Mouse (Mus musculus): ENCODE results near the gene Ankfn1.

Ankfn1 gene

DNA sequence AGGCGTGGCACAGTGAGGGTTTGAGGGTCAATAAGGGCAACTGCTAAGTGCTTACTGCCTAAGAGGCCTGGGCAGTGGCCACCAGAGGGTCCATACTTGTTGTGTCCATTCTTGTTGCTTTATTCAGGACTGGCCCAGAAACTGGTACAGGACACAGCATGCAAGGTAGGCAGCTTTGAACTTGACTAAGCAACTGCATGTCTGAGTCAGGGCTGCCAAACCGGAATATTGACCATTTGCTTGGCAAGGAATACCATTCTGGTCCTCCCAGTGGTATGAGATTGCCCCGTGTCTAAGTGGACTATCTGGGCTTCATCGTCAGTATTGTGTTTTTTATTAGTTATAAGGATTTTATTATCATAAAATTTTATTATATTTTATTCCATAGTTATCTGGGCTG, 312.1 kb downstream of the Ankfn1 start:
- no peak for DNase-seq (ENCODE audit: low read depth, low spot score)

GRCm38 (mm10) chr11:89462216-89462615, 315.2 kb downstream of the Ankfn1 start:
- DNase-seq (ENCODE audit: low read depth, low spot score) = no peak

DNA sequence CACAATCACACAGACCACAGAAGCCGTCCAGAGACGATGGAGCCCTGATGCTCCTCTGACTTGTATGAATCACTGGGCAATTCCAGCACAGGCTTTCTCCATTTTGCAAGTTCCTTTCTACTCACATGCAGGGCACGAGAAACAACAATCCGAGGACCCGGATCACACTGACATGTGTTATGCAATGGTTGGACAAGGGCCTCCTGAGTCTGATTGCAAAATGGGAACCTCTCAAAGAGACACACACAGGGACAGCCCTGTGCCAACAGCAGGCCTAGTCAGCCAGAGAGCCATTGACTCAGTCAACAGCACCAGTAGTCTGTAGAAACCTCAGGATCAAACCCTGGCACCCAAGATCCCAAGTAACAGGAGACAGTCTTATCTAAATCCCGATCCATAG, 318.0 kb downstream of the Ankfn1 start:
- DNase-seq (ENCODE audit: low read depth, low spot score) = no peak

DNA sequence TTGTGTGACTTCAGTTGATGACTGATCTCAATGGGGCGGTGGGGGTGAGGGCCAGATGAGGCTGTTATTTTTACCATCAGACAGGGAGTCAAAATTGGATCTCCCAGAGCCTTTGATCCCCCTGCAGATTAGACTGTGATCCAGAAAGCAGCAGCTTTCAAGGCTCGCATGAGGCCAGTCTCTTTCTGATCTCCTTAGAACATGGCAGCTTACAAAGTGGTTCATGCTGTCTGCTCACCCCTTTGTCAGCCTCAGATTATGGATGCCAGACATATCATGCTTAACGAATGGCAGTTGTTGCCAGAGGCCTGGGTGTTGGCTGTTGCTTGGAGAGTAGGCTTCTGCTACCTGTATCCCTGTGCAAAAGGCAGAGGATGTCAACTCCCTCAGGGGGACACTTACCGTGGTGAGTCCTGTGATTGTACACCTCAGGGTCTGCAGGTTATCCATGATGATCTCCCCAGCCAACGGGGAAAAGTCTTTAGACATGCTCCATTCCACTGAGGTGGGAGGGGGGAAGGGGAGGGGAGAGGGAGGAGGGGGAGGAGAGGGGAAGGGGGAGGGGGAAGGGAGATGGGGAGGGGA, 321.7 kb downstream of the Ankfn1 start:
- no peak for DNase-seq (ENCODE audit: low read depth, low spot score)

GRCm38 (mm10) chr11:89454702-89455101, 322.8 kb downstream of the Ankfn1 start:
- no peak for DNase-seq (ENCODE audit: low read depth, low spot score)

DNA sequence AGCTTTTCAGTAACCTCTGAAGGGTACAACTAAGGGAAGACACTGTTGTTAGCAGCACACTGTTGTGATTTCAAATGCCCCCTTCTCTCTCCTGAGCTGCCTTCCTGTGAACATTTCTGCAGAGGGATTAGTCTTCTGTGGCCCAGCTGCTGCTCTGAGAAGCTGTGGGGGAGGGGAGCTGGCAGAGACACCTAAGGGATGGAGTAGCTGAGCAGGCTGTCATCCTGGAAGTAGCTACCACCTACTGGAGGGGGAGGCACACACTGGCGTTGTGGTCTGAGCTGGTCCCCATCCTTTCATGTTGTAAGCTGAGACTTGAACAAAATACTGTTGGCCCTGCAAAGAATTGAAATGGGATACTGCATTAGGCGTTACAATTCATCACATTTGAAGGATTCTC, 324.6 kb downstream of the Ankfn1 start:
- no peak for DNase-seq (ENCODE audit: low read depth, low spot score)

- no peak for DNase-seq (ENCODE audit: low read depth, low spot score)
Observed at GRCm38 (mm10) chr11:89450406-89450805, 327.0 kb downstream of the Ankfn1 start.

GRCm38 (mm10) chr11:89448986-89449385, 328.5 kb downstream of the Ankfn1 start:
- no peak for DNase-seq (ENCODE audit: low read depth, low spot score)

- DNase-seq (ENCODE audit: low read depth, low spot score) = no peak
Observed at GRCm38 (mm10) chr11:89447477-89447876, 330.0 kb downstream of the Ankfn1 start.

DNA sequence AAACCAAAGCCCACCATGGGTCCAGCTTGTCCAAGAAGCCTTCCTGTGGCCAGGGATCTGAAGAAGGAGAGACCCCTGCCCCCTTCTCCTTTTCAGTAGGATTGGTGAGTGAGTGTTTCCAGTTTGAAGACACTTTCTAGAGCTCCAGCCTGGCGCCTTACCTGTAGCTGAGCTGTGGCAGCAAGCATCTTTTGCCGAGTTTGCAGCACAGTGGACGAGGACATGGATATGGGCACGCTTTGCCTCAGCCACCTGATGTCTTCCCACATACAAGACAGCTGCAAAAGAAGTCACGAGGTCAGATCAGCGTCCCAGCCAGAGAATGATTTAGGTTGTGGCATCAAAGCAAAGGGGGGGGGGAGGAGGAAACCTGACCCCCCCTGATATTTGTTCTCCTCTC, 336.9 kb downstream of the Ankfn1 start:
- no peak for DNase-seq (ENCODE audit: low read depth, low spot score)

DNA sequence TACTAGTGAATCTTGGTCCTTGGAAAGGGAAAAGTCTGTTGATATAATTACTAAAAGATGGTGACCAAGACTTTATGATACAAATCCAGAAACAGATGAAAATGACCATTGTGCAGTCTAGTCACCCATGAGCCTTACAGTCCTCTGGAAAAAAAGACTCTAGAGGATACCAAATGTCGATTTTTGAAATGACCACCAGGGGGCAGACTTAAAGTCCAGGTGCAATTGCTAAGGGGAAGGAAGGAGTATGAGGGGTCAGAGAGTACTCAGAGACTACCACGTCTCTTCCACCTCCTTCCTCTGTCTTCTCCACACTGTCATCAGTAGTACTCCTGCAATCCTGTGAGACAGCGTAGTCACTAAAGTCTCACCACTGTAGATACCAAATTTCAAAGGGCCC, 353.1 kb downstream of the Ankfn1 start:
- no peak for DNase-seq (ENCODE audit: low read depth, low spot score)

DNA sequence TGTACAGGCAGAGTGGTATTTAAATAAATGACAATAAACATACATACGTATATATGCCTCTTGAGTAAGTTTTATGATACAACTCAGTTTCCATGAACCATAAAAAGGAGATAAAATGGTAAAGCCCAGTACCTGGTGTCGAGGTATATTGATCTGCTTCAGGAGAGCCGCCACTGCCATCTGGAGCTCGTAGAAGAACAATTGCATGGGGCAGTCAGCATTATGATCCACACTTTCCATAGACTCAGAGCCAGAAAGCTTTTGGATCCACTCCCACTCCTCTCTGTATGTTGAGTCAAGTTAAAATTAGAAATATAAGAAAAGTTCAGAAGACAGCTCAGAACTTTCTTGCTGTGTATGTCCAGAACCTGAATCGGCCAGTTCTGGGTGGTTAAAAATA, 354.8 kb downstream of the Ankfn1 start:
- DNase-seq (ENCODE audit: low read depth, low spot score) = no peak

DNA sequence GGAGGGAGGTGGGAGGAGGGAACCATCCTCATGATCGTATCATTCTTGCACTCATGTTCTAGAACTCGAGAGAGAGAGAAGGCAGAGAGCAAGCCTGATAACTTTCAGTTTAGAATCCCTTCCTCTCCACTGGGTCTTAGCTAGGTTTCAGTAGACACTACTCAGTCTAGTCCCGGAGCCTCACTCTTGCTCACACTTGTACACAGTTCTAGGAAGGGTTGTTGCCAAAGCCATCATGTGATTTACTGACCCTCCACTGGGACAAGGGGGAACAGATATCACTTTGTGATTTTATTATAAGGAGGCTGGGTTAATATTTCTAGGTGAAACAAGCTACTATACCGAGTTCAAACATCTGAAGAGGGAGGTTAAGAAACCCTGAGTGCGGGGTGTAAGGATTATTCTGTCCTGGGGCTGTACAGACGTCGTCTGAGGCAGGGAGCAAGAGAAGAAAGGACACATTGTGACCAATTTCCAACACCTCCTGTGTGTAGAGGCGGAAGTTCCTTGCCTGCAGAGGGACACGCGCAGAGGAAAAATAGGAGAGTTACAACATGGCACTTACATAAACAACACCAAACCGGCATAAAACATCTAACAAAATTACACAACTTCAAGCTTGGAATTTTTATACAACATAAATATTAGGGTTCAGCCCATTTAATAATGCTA, 356.6 kb downstream of the Ankfn1 start:
- no peak for DNase-seq (ENCODE audit: low read depth, low spot score)

DNA sequence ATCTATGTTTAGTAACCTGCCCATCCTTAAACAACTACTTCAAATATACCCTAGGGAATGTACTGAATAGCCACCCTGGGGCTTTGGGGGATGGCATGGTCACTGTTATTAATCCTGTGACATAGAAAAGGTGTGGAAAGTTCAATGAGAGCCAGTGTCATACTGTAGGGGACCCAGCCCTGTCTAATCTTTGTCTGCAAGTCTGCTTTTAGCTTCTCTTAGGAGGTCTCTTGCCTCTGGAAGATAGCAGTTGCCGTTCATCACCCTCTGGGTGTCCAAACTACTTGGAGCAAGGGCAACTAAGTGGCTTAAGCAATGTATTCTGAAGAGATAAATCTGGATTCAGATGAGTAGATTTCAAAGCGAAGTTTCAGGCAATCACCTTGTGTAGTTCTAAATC, 357.6 kb downstream of the Ankfn1 start:
- DNase-seq (ENCODE audit: low read depth, low spot score) = no peak

DNA sequence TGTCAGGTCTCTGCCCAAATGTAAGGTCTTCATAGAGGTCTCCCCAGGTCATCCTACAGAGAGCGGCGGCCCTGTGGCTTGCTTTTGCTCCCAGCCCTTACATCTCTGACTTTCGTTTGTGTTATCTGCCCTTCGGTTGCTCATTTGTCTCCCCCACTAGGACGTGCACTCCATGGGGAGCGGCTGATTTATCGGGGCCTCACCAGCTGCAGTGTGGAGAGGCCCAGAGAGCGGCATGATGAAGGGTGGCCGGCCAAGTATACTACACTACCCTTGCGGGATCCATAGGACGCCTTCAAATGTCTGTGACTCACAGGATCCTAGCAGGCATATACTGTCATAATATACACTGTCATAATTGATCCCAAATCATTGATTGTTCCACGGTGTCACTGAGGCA, 358.8 kb downstream of the Ankfn1 start:
- DNase-seq (ENCODE audit: low read depth, low spot score) = no peak

DNA sequence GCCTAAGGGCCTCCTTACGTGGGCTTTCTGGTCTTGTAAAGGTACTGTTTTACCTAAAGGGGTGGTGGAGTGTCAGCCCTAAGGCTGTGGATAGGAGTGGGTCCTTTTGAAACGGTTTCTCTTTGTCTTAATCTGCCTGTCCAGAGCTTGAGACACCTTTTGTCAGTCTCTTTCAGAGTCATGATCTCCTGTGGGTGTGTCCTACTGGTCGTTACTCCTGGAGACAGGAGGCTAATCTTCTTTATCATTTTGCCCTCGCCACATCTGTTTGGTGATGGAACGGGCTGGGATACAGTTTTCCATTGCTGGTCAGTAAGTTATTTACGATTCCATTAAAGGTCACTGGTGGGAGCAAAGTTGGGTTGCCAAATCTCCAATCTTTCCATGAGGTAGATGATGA, 360.7 kb downstream of the Ankfn1 start:
- DNase-seq (ENCODE audit: low read depth, low spot score) = no peak

DNA sequence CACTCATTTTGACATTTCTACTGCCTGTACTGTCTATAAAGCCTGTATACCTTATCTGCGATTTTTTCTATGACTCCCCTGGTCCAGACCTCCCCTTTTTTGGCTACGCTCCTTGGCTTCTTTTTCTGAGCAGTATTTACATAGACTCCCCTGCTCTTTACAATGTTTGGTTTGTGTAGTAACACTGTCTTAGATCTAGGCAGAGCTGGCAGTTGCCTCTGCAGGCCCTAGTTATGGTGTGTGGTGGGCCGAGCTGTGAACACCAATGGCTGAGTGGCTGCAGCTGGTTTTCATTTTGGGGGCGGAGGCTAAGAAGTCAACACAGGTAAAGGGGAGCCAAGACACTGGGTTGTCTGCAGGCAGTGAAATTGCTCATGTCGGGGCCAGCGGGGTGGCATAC, 368.7 kb downstream of the Ankfn1 start:
- no peak for DNase-seq (ENCODE audit: low read depth, low spot score)

- DNase-seq (ENCODE audit: low read depth, low spot score) = no peak
Observed at GRCm38 (mm10) chr11:89404489-89404888, 373.0 kb downstream of the Ankfn1 start.

DNA sequence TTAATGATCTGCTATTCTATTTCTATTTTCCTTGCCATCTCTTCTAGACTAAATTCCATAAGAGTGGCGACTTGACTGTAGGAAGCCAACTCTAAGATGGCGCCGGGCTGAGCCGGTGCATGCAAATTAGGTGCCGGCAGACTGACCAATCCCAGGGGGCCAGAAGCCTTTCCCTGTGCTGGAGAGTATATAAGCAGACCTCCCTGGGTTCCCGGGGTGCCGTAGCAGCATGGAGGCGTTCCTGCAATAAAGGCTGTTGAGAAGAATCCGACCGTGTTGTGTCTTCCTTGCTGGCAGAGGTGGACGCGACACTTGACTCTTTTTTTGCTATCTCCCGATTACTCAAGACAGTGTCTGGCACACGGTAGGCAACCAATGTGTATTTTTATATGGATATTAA, 374.0 kb downstream of the Ankfn1 start:
- DNase-seq (ENCODE audit: low read depth, low spot score) = no peak

GRCm38 (mm10) chr11:89388851-89389250, 388.6 kb downstream of the Ankfn1 start:
- DNase-seq (ENCODE audit: low read depth, low spot score) = no peak

DNA sequence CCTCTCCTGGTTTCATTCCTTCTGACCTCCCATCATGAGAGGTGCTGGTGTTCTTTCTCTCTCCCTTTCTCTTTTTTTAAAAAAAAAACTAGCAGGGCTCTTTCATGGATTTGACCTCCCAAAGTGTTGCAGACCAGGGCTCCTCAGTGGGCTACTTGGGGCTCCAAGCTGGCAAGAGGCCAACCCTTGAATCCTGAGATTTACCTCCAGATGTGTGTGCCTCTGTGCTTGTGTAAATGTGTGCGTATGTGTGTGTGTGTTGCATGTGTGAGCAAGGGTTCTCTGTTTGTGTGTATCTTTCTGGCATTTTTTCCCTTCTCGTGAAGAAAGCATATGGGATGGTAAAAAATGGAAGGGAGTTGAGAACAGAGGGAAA, 394.8 kb downstream of the Ankfn1 start:
- no peak for DNase-seq (ENCODE audit: low read depth, low spot score)

- no peak for DNase-seq (ENCODE audit: low read depth, low spot score)
Observed at GRCm38 (mm10) chr11:89381782-89382633, 395.4 kb downstream of the Ankfn1 start.

DNA sequence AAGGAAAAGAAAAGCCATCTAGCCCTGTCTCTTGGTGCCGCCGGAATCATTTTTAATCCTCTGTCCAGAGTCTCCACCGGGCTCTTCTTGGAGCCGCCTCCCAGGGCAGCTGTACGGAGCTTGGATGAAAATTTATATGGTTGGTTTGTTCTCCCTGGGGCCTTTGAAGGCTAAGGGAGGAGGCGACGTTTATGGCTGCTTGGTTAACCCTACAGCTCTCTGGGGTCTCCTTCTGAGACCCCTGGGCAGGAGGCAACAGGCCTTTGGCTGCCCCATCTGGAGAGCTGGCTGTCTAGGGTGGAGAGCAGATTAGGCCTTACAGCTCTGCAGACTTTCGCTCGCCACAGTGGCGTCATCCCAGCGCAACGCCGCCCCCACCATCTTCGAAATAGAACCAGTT, 406.5 kb downstream of the Ankfn1 start:
- DNase-seq (ENCODE audit: low read depth, low spot score) = no peak
